In the genomic region with DNA sequence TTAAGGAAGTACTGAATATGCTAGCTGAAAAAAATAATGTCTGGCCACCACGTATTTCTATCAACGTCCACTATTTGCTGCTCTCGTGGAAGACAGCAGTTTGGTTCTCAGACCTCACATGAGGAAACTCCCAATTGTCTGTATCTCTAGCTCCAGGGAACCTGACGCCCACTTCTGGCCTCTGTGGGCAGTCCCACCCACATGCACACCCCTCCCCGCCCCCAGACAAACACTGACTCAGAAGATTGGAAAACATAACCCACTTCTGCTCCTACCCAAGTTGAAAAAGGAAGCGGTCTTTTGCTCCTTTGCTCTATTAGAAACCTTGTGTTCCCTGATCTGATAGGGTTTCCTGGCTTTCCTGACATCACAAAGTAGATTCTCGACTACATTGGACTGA, we compare ENCODE assay signal across 18 mouse cellular contexts.
"Had no signal": no experiment of that assay in that cellular context is flagged by ENCODE, and none has a peak within 500 bp of the region (broad histone marks: within the 10 kb centered on the region; RNA-seq: fewer than 3 reads in every experiment).

No protein-coding gene starts in this region.

- H3K4me1 ChIP-seq: kidney, embryonic 15.5 days; limb, embryonic 12.5 days; limb, embryonic 15.5 days; midbrain, embryonic 12.5 days; midbrain, embryonic 15.5 days; neural tube, embryonic 12.5 days had no signal

- DNase-seq: kidney, adult 8-10 months; kidney, postnatal 10 days; kidney, postnatal 36 days; left cerebral cortex, postnatal 4 days; liver, postnatal 0 days; lung, embryonic 14.5 days; retina, postnatal 1 day; right cerebral cortex, postnatal 25 days; thymus, adult 18-20 months; thymus, postnatal 36 days had no signal

- H3K27ac ChIP-seq: kidney, embryonic 15.5 days; limb, embryonic 12.5 days; limb, embryonic 15.5 days; liver, embryonic 14.5 days; midbrain, embryonic 12.5 days; midbrain, embryonic 15.5 days; neural tube, embryonic 12.5 days; neural tube, embryonic 15.5 days had no signal

- H3K9ac ChIP-seq: kidney, embryonic 15.5 days; limb, embryonic 12.5 days; limb, embryonic 15.5 days; liver, embryonic 14.5 days; liver, postnatal 0 days; lung, embryonic 14.5 days; midbrain, embryonic 12.5 days; midbrain, embryonic 15.5 days; neural tube, embryonic 12.5 days; neural tube, embryonic 15.5 days had no signal

- H3K4me3 ChIP-seq: kidney, embryonic 15.5 days; limb, embryonic 12.5 days; limb, embryonic 15.5 days; midbrain, embryonic 12.5 days; midbrain, embryonic 15.5 days; neural tube, embryonic 12.5 days; neural tube, embryonic 15.5 days had no signal

- H3K9me3 ChIP-seq: kidney, embryonic 15.5 days; limb, embryonic 12.5 days; limb, embryonic 15.5 days; midbrain, embryonic 12.5 days; midbrain, embryonic 15.5 days; neural tube, embryonic 12.5 days; neural tube, embryonic 15.5 days had no signal

- H3K36me3 ChIP-seq: kidney, embryonic 15.5 days; limb, embryonic 12.5 days; limb, embryonic 15.5 days; midbrain, embryonic 12.5 days; midbrain, embryonic 15.5 days; neural tube, embryonic 12.5 days; neural tube, embryonic 15.5 days had no signal

- H3K27me3 ChIP-seq: kidney, embryonic 15.5 days; limb, embryonic 12.5 days; limb, embryonic 15.5 days; midbrain, embryonic 12.5 days; midbrain, embryonic 15.5 days; neural tube, embryonic 12.5 days; neural tube, embryonic 15.5 days had no signal
